Mouse (Mus musculus) thymus, adult 2 months (tissue): ENCODE results near the gene Diaph2.

ENCODE experiments used
- CTCF ChIP-seq: fragments of 200-500 bp; IDR thresholded peaks from 2 replicates; pipeline ENCODE4 v1.5.1; 2012; ENCODE audit warnings: mild to moderate bottlenecking, control low read depth, low read length, moderate library complexity, borderline replicate concordance; ENCODE audit not compliant: control insufficient read depth, poor library complexity, insufficient read depth; ENCODE audit errors: extremely low read depth
- POLR2A ChIP-seq: fragments of 200-500 bp; IDR thresholded peaks from 2 replicates; pipeline ENCODE4 v1.6.1; 2012; ENCODE audit warnings: mild to moderate bottlenecking, low read length, control low read depth, moderate library complexity; ENCODE audit not compliant: control insufficient read depth, poor library complexity, insufficient read depth; ENCODE audit errors: extremely low read depth

DNA sequence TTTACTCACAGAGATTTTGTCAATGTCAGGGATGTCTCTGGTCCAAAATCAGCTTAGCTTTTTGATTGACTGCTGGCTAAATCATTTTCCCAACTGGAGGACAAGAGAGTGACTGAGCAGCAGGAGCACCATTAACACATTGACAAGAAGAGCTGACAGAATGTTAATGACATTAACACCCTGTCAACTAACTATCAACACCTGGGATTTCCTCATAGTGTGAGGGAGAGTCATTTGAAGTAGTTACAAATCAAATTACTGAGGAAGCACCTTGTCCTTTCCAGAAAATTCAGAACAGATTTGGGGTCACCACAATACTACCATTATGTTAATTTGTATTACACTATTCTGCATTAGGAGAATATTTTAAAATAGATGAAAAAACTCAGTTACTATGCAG, 439.7 kb downstream of the Diaph2 start:
- TF ChIP-seq POLR2A = no peak
- TF ChIP-seq CTCF = no peak
